Mouse (Mus musculus) myocyte (in vitro differentiated cells): Measurements from ENCODE around the gene Hoxa2.

Experiments
- CEBPB ChIP-seq: IDR thresholded peaks from 2 replicates; pipeline ENCODE4 v1.6.1; 2011; ENCODE audit warnings: mild to moderate bottlenecking, moderate library complexity; ENCODE audit not compliant: poor library complexity, insufficient read depth, severe bottlenecking
- MAX ChIP-seq: IDR thresholded peaks from one replicate; pipeline ENCODE4 v1.6.1; 2011; ENCODE audit warnings: low read depth, mild to moderate bottlenecking, control low read depth
- POLR2A ChIP-seq: IDR thresholded peaks from one replicate; pipeline ENCODE4 v1.6.1; 2011; ENCODE audit warnings: low read depth, mild to moderate bottlenecking, control low read depth, moderate library complexity; ENCODE audit not compliant: insufficient read length
- POLR2AphosphoS2 ChIP-seq: IDR thresholded peaks from one replicate; pipeline ENCODE4 v1.6.1; 2011; ENCODE audit warnings: low read depth, control low read depth; ENCODE audit not compliant: insufficient read length
- REST ChIP-seq: IDR thresholded peaks from one replicate; pipeline ENCODE4 v1.6.1; 2011; ENCODE audit warnings: mild to moderate bottlenecking, control low read depth, moderate library complexity; ENCODE audit not compliant: insufficient read depth, insufficient read length
- SRF ChIP-seq: IDR thresholded peaks from one replicate; pipeline ENCODE4 v1.6.1; 2011; ENCODE audit warnings: low read depth; ENCODE audit not compliant: control insufficient read depth, insufficient read length
- TCF12 ChIP-seq: IDR thresholded peaks from one replicate; pipeline ENCODE4 v1.6.1; 2011; ENCODE audit warnings: mild to moderate bottlenecking, control low read depth; ENCODE audit not compliant: poor library complexity, insufficient read depth, severe bottlenecking
- TCF3 ChIP-seq: IDR thresholded peaks from one replicate; pipeline ENCODE4 v1.6.1; 2011; ENCODE audit warnings: low read depth, control low read depth; ENCODE audit not compliant: insufficient read length
- USF1 ChIP-seq: IDR thresholded peaks from one replicate; pipeline ENCODE4 v1.6.1; 2011; ENCODE audit warnings: low read depth, mild to moderate bottlenecking, control low read depth, moderate library complexity

GRCm38 (mm10) chr6:52151571-52151970 is 13.1 kb downstream of the Hoxa2 start:
- TF ChIP-seq POLR2A (no peak), SRF (no peak), POLR2AphosphoS2 (no peak), CEBPB (no peak), REST (no peak), TCF12 (no peak), TCF3 (no peak), MAX (no peak), USF1 (no peak)
